Mouse (Mus musculus) CD4-positive naive resting alpha-beta T cell, adult 57 days (primary cell): ENCODE data around the gene Olfr1197. TPM values are rescaled to one million over a fixed set of nuclear protein-coding genes. Genes with fewer than 3 reads are reported as not detected.

ENCODE experiments used
- total RNA-seq: library from RNA; stranded (reverse); gene quantifications from one replicate; pipeline ENCODE4 v1.2.4, GENCODE M21; 2023

Gene Olfr1197
- total RNA-seq: not detected

GRCm38 (mm10) chr2:88732266-88732665, at the start of gene Olfr1197:
Gene Olfr1197, minus strand, starts transcription at chr2:88732366.

GRCm38 (mm10) chr2:88770388-88770787, 38.2 kb upstream of the Olfr1197 start, which contains the start of gene Olfr1200:
Gene Olfr1200, minus strand, starts transcription at chr2:88770488.

DNA sequence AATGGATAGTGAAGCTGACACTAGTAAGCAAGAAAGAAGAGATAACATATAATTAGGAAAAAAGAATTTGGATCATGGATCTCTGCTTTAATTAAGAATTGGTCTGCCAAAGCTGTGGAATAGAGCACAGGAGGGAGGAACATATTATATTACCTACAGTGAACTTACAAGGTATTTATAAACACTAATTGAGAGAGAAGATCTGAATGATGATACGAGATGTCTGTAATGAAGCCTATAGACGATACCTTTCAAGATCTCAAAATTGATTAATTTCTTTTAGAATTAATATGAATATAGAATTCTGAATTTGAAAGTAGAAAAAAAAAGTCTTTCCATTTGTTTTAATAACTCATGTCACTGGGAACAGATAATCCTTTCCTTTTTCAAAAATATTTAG, 28.2 kb upstream of the Olfr1197 start, which contains the start of gene Olfr1199:
Gene Olfr1199 (minus strand): TSS at position 101 of the 400 bp plus-strand sequence.

GRCm38 (mm10) chr2:88751270-88751669, 19.1 kb upstream of the Olfr1197 start, which contains the start of gene Olfr1198:
Gene Olfr1198, minus strand, starts transcription at chr2:88751370.

GRCm38 (mm10) chr2:88704497-88704896, 27.7 kb downstream of the Olfr1197 start, which contains the start of gene Olfr1196:
Gene Olfr1196, minus strand, starts transcription at chr2:88704597.

DNA sequence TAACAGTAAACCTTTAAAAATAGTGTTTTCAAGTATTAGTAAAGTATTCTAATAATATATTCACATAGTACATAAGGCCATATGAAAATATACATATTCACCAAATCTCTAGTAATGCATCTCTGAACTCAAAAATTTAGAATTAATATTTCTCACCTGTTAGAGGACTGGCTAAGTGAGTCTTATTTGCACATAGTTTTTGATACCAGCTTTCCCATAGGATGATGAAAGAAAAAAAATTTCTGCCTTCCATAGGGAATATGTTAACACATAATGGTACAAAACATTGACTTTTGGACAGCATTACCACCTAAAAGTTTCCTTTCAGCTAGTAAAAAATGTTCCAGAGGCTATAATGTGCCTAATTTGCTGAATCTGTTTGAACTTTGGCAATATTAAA, 43.1 kb downstream of the Olfr1197 start, which contains the start of gene Olfr1195:
Gene Olfr1195 (minus strand): TSS at position 101 of the 400 bp plus-strand sequence.

Other genes with a start within 250 kb of the Olfr1197 start
- gene Olfr1184, start 248.8 kb downstream of the Olfr1197 start, total RNA-seq: not detected
- not detected for gene Olfr1185-ps1, start 239.0 kb downstream of the Olfr1197 start, total RNA-seq
- not detected for gene Olfr1186, start 213.8 kb downstream of the Olfr1197 start, total RNA-seq
- not detected for gene Olfr1188, start 175.4 kb downstream of the Olfr1197 start, total RNA-seq
- not detected for gene Olfr1189, start 145.9 kb downstream of the Olfr1197 start, total RNA-seq
- gene Olfr1191-ps1, start 91.8 kb downstream of the Olfr1197 start, total RNA-seq: 0.09 TPM
- gene Olfr1192-ps1, start 83.9 kb downstream of the Olfr1197 start, total RNA-seq: not detected
- not detected for gene Olfr1193, start 56.7 kb downstream of the Olfr1197 start, total RNA-seq
- not detected for gene Olfr1195, start 43.2 kb downstream of the Olfr1197 start, total RNA-seq
- gene Olfr1196, start 27.8 kb downstream of the Olfr1197 start, total RNA-seq: not detected
- not detected for gene Olfr1198, start 19.0 kb upstream of the Olfr1197 start, total RNA-seq
- gene Olfr1199, start 28.1 kb upstream of the Olfr1197 start, total RNA-seq: not detected
- not detected for gene Olfr1200, start 38.1 kb upstream of the Olfr1197 start, total RNA-seq
- not detected for gene Olfr1201, start 60.7 kb upstream of the Olfr1197 start, total RNA-seq
- gene Olfr1202, start 82.1 kb upstream of the Olfr1197 start, total RNA-seq: not detected
- not detected for gene Olfr1205, start 97.4 kb upstream of the Olfr1197 start, total RNA-seq
- gene Olfr1204, start 116.9 kb upstream of the Olfr1197 start, total RNA-seq: not detected
- not detected for gene Olfr1206, start 130.9 kb upstream of the Olfr1197 start, total RNA-seq
- not detected for gene Olfr1208, start 169.9 kb upstream of the Olfr1197 start, total RNA-seq
- gene Olfr1209, start 182.8 kb upstream of the Olfr1197 start, total RNA-seq: not detected
- not detected for gene Olfr1211, start 205.7 kb upstream of the Olfr1197 start, total RNA-seq
- not detected for gene Olfr1212, start 221.6 kb upstream of the Olfr1197 start, total RNA-seq
- not detected for gene Gm13762, start 247.9 kb upstream of the Olfr1197 start, total RNA-seq